Mouse (Mus musculus): ENCODE measurements at regions not wholly inside any gene's neighbourhood (a gene's known extent, or its start where the extent isn't known, plus 50 kb on each side); places are given as distances from the start of the nearest gene placed in this dataset.

DNA sequence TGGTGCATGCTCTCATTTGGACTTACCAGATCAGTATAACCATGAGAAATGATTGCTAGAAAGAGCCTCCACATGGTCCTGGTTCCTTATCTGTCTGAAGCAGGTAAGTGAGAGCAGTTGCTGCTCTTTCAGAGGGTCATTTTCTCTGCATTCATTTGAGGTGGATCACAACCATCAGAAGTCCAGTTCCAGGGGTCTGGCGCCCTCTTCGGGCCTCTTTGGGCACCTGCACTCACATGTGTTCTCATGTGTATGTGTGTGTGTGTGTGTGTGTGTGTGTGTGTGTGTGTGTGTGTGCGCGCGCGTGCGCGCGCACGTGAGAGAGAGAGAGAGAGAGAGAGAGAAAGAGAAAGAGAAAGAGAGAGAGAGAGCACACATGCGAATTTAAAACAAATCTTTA lies 92.1 kb downstream of the Matn1 start:
- TF ChIP-seq CTCF (IDR thresholded peaks at IDR 0.05) (0 out of 2 replicates have a peak, but pooled peaks have one; percentile 5), EP300 (IDR thresholded peaks at IDR 0.05) (no peak)
